Mouse (Mus musculus) adrenal gland, postnatal 14 days (tissue): ENCODE data around the gene Sapcd1. TPM values are rescaled to one million over a fixed set of nuclear protein-coding genes. Genes with fewer than 3 reads are reported as not detected.

Source experiments
- DNase-seq: peaks from one replicate; pipeline ENCODE4 v3.0.0; 2021; ENCODE audit warnings: mixed read lengths
- total RNA-seq: library from RNA; stranded (reverse); gene quantifications from 2 replicates; pipeline ENCODE4 v1.2.3, GENCODE M21; 2021

Gene Sapcd1
- total RNA-seq, 1 experiment from 2014 or later: 1.3 TPM

GRCm38 (mm10) chr17:35029691-35030532 lies 2.1 kb upstream of the Sapcd1 start:
- no peak for DNase-seq

- no peak for DNase-seq
These were observed 499 bp upstream of the Sapcd1 start for GRCm38 (mm10) chr17:35028315-35028714.

- no peak for DNase-seq
These were observed 1.6 kb downstream of the Sapcd1 start for GRCm38 (mm10) chr17:35026206-35026605.

GRCm38 (mm10) chr17:35024691-35025488 lies 2.9 kb downstream of the Sapcd1 start:
- peak; percentile 51 for DNase-seq

- DNase-seq: no peak
These were observed 3.6 kb downstream of the Sapcd1 start for GRCm38 (mm10) chr17:35024261-35024660.

- DNase-seq: no peak
These were observed 4.1 kb downstream of the Sapcd1 start for GRCm38 (mm10) chr17:35023756-35024155.

GRCm38 (mm10) chr17:35023221-35023620 lies 4.6 kb downstream of the Sapcd1 start:
- no peak for DNase-seq

- no peak for DNase-seq
These were observed 5.2 kb downstream of the Sapcd1 start for GRCm38 (mm10) chr17:35022541-35023060.

- peak; percentile 3 for DNase-seq
These were observed 5.9 kb downstream of the Sapcd1 start for GRCm38 (mm10) chr17:35021842-35022477.

GRCm38 (mm10) chr17:35021163-35021808 lies 6.5 kb downstream of the Sapcd1 start:
- peak; percentile 95 for DNase-seq

GRCm38 (mm10) chr17:35020551-35020950 lies 7.3 kb downstream of the Sapcd1 start:
- DNase-seq: no peak

- no peak for DNase-seq
These were observed 7.9 kb downstream of the Sapcd1 start for GRCm38 (mm10) chr17:35019894-35020293.

GRCm38 (mm10) chr17:35018171-35018570 lies 9.6 kb downstream of the Sapcd1 start:
- no peak for DNase-seq

GRCm38 (mm10) chr17:35017706-35018030 lies 10.1 kb downstream of the Sapcd1 start:
- DNase-seq: no peak

- no peak for DNase-seq
These were observed 10.8 kb downstream of the Sapcd1 start for GRCm38 (mm10) chr17:35016791-35017705.

GRCm38 (mm10) chr17:35016376-35016775 lies 11.4 kb downstream of the Sapcd1 start, which contains the start of gene Vwa7:
Vwa7 (plus strand) TSS chr17:35016579.
- peak; percentile 80 for DNase-seq

- no peak for DNase-seq
These were observed 12.5 kb downstream of the Sapcd1 start for GRCm38 (mm10) chr17:35015296-35015695.

- DNase-seq: no peak
These were observed 14.6 kb downstream of the Sapcd1 start for GRCm38 (mm10) chr17:35013221-35013620.

- no peak for DNase-seq
These were observed 15.4 kb downstream of the Sapcd1 start for GRCm38 (mm10) chr17:35012430-35012829.

GRCm38 (mm10) chr17:35011440-35011839 lies 16.4 kb downstream of the Sapcd1 start:
- DNase-seq: no peak

- no peak for DNase-seq
These were observed 18.2 kb downstream of the Sapcd1 start for GRCm38 (mm10) chr17:35009586-35009985.
